Mouse (Mus musculus) liver, embryonic 18 days (tissue): ENCODE results near the gene Magea2. TPM values are rescaled to one million over a fixed set of nuclear protein-coding genes. Genes with fewer than 3 reads are reported as not detected.

Experiments used
- polyA plus RNA-seq: library from polyadenylated mRNA; depleted of rRNA; stranded (reverse); fragments of >200 nt; gene quantifications from 2 replicates; pipeline ENCODE4 v1.2.3, GENCODE M21; 2012; rRNA removed

Magea2 gene
- not detected in 2 replicates for polyA plus RNA-seq

GRCm38 (mm10) chrX:155093566-155093965 lies at the start of gene Magea2:
TSS of gene Magea2 (minus strand) at chrX:155093666.

GRCm38 (mm10) chrX:155128312-155128711 lies 34.8 kb upstream of the Magea2 start, which contains the start of gene Cldn34b2:
TSS of gene Cldn34b2 (minus strand) at chrX:155128412.

GRCm38 (mm10) chrX:155089693-155090092 lies 3.8 kb downstream of the Magea2 start, which contains the start of gene Magea1:
TSS of gene Magea1 (minus strand) at chrX:155089793.

GRCm38 (mm10) chrX:155063045-155063444 lies 30.4 kb downstream of the Magea2 start, which contains the start of gene Magea5:
TSS of gene Magea5 (minus strand) at chrX:155063145.

GRCm38 (mm10) chrX:154995750-154996149 lies 97.7 kb downstream of the Magea2 start, which contains the start of gene Magea8:
TSS of gene Magea8 (minus strand) at chrX:154995850.

Other genes with a start within 250 kb of the Magea2 start
- gene Cldn34b1, start 203.4 kb downstream of the Magea2 start, polyA plus RNA-seq, result not detected in 2 replicates
- gene Magea6, start 157.7 kb downstream of the Magea2 start, polyA plus RNA-seq, result not detected in 2 replicates
- not detected in 2 replicates for gene Magea3, start 144.2 kb downstream of the Magea2 start, polyA plus RNA-seq
- gene Magea8, start 97.8 kb downstream of the Magea2 start, polyA plus RNA-seq, result not detected in 2 replicates
- gene Magea5, start 30.5 kb downstream of the Magea2 start, polyA plus RNA-seq, result not detected in 2 replicates
- gene Magea1, start 3.9 kb downstream of the Magea2 start, polyA plus RNA-seq, result not detected in 2 replicates
- gene Cldn34b2, start 34.7 kb upstream of the Magea2 start, polyA plus RNA-seq, result not detected in 2 replicates
- gene Sat1, start 122.8 kb upstream of the Magea2 start, polyA plus RNA-seq, result 67.4 and 72.4 TPM in 2 replicates
- 5.4 and 5.7 TPM in 2 replicates for gene Acot9, start 168.8 kb upstream of the Magea2 start, polyA plus RNA-seq
- 163 and 187 TPM in 2 replicates for gene Prdx4, start 247.1 kb upstream of the Magea2 start, polyA plus RNA-seq